Mouse (Mus musculus) layer of hippocampus, postnatal 10 days (tissue): Measurements from ENCODE around the gene Endou. TPM values are rescaled to one million over a fixed set of nuclear protein-coding genes. Genes with fewer than 3 reads are reported as not detected.

ENCODE experiments used
- DNase-seq, 2 experiments: peaks; one replicate each; pipeline ENCODE4 v3.0.0; 2021; ENCODE audit warnings: low spot score in 2 of 2
- total RNA-seq, 2 experiments: library from RNA; stranded (reverse); gene quantifications; 2 replicates each; pipeline ENCODE4 v1.2.3; 2021

The Endou gene
- total RNA-seq, 2 experiments from 2014 or later: 0.62 to 0.73 TPM

DNA sequence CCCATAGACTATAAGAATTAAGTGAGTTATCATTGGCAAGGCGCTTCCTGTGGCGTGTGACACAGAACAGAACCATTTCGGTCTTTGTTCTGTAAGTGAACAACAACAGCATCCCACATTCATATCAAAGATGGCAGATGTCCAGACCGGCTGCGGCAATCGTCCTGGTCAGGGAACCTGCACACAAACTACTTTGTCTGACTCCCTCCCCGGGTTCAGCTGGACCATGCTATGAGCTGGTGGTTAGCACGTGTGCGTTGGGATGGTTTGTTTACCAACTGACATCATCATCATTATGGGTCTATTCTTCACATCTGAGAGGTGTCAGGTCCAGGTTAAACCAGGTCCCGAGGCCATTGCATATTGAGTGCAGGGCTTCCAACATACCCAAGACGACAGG, 2.7 kb downstream of the Endou start:
- DNase-seq: no peak

DNA sequence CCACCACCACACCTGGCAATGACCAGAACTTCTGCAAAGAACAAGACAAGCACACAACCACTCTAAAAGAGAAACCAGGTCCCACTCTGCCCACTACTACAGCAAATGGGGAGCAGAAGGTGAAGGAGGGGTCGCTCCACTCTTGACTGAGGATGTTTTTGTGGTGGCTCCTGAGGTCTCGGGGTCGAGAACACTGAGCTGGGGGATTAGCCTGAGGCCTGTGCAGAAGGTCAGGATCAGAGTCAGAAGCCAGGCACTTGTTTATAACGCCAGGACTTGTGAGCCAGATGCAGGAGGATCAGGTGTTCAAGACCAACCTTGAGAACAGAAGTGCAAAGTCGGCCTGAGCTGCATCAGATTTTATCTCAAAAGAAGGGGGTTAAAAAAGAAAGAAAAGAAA, 3.6 kb downstream of the Endou start:
- DNase-seq: no peak

DNA sequence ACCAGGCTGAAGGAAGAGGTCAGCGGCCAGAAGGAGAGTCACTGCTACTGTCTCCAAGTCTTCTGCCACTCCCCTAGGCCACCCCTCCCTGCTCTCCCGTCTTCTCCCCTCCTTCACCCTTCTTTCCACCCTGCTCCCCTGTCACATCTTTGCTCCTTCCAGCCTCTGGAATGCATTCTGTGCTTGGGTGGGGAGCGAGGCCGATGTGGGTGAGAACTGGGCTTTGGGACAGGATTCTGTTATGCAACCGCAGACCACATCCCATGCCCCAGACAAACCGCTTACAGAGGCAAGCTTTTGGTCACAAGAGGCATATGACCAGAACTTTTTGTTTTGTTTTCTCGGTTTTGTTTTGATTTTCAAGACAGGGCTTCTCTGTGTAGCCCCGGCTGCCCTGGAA, 4.1 kb downstream of the Endou start:
- no peak for DNase-seq

DNA sequence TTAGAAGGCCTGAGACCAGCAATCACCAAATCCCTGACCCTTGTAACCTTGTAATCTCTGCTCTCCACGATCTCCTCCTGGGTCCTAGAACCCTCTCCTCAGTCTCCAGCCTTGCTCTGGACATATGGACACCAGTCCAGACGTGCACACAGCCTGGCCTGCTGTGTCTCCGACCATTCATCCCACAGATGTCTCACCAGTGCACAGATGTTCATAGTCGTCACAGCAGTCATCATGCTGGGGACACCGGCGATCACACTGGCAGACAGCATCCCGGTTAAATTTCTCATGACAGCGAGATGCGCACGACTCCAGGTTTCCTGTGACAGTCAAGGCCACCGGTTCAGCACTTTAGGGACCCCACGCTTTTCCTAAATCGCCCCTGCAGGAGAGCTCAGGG, 4.8 kb downstream of the Endou start:
- DNase-seq: no peak

DNA sequence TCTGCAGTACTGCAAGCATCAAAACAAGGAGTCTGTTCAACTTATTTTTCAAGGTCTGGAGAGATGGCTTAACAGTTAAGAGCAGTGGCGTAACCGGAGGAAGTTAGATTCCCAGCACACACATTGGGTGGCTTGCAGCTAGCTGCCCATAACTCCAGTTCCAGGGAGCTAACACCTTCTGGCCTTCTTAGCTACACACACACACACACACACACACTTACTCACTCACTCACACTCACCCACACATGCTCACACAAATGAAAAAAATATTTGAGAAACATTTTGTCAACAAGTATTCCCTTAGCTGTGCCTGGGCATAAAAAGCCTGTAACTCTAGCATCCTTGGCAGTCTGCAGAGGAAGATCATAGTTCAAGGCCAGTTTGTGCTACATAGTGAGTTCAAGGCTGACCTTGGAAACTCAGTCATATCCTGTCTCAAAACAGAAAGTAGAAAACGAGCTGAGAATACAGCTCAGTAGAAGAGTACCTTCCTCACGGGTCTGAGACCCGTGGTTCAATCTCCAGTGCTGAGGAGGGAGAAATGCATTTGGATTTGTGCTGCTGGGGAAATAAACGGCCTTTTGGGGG, 5.8 kb downstream of the Endou start:
- DNase-seq: no peak

DNA sequence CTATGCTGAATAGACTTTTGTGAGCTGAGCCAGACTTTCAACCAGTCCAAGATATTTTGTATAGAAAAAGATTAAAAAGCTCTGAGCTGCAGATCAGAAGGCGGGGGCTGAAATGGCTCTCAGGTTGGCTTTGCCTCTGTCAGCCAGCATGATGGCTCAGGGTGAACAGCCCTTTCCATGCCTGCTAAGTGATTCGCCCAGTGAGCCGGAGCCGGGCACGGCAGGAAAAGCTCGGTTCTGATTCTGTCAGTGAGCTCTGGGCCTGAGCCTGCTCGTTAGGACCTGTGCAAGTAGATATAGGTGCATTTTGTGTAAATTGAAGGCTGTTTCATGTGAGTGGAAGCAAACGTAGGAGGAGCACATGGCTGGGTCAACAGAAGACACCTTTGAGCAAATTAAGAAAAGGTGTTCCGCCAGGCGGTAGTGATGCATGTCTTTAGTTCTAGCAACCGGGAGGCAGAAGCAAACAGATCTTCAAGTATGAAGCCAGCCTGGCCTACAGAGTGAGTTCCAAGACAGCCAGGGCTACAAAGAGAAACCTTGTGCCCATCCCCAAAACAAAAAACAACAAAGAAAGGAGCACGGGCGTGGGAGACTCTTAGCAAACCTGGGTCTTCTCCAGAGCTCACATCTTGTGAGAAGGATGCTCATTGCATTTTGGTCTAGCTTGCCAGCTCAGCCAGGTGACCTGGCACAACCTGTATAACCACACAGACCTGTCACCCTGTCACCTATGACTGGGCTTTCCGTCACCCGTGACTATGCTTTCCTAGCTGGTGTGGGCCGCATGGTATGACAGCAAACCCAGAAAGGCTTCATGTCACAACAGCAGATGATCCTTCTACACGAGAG, 6.6 kb downstream of the Endou start:
- peak in 1 of 2 experiments; percentile 39 for DNase-seq

DNA sequence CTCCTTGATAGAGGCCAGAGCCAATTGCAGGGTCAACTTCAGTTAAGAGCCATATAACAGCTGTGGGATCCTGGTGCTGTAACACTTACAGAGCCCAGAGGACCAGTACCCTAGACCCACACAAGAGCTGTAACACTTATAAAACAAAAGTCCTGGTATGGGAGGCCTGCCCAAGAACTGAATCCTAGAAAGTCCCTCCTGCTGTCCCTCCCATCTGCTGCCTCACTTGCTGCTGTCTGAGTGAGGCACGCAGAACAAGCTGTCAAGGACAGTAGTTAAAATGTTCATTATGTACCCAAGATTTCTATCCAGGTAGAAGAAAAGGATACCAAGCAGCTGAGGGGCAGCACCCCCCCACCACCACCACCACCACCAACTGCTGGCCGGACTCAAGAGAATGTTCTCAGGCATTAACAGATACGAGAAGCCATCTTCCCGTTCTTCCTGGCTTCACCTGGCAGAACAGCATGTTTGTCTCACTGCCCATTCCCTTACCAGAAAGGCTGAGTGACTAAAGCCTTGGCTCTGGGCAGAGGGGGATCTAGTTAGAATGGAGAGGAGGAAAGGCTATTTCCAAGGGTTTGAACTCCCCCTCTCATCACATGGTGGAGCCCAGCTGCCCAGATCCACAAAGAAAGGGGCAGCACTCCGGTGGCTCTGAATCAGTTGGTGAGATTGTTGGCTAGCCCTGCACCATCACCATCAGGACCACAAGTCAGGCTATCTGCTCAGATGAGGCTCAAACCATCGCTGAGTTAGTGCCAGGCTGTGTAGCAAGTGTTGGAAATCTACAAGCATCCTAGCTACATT, 7.4 kb downstream of the Endou start:
- peak in 1 of 2 experiments; percentile 43 for DNase-seq

DNA sequence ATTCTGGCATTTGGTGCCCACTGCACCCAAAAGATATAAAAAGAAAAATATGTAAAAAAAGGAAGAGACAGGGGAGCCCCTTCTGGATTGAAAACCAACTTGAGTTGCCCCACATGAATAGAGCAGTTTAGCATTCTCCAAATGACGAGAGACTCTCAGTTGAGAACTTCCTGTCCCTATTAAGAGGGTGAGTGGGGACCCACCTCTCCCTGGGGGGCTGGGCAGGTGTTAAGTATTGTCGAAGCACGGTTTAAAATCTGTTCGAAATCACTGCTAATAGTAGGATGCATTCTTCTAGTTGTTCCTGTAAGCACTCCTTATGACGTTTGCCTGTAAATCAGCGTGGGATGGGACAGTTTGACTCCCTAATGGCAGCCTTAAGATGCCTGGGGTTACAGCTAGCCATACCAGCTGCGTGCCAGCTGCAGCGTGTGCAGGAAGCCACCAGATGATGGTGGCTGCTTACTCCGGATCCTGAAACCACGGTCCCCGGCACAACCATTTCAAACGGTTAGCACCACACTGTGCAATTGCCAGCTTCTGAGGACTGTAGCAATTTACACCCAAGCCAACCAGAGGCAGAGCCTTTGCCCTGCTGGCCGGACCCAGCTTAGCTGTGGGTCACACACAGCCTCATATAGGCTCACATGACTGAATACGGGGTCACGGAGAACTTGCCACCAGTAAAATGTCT, 10.0 kb downstream of the Endou start:
- DNase-seq: no peak

DNA sequence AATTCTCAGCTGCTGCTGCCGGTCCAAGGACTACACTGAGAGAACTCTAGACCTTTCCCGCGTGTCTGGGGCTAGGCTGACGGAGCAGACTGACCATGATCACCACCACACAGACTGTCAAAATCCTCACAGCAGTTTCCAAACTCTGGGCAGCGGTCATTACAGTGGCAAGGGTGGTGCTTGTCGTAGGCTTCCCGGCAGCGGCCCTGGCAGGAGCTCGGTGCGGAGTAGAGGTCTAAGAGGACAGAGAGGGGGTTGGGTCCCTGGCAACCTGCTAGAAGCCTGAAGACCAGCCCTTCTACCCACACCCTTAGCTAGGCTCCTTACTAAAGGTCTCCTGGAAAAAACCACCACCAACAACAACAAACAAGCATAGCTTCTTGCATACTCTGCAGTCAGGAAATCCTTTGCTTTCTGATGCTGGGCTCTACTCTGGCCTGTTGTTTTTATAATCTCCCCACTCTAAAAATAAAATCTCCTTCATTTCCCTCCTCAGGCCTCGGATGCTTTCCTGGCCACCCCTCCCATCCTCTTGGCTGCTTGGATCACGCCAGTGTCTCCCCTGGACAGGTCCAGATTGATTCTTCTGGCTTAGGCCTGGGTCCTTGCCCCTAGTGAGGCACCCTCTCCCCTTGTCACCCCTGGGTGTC, 11.0 kb downstream of the Endou start:
- DNase-seq: no peak

DNA sequence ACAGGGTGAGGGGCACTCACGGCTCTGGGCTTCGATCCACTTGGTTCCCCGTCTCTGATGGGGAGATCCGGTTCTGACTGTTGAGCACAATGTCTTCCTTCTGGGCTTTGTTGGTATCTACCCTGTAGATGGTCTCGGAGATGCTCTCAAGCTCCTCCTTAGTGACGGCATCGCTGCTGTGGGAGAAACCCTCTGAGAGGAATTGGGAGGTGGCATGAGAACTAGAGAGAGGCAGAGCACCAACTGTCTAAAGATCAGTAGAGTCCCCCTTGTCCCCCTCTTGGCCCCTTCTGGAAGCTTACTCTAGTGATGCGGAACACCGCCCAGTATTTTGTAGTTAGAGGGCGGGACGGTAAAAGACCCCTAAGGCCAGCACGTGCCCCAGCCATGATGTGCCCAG, 11.6 kb downstream of the Endou start:
- DNase-seq: no peak

DNA sequence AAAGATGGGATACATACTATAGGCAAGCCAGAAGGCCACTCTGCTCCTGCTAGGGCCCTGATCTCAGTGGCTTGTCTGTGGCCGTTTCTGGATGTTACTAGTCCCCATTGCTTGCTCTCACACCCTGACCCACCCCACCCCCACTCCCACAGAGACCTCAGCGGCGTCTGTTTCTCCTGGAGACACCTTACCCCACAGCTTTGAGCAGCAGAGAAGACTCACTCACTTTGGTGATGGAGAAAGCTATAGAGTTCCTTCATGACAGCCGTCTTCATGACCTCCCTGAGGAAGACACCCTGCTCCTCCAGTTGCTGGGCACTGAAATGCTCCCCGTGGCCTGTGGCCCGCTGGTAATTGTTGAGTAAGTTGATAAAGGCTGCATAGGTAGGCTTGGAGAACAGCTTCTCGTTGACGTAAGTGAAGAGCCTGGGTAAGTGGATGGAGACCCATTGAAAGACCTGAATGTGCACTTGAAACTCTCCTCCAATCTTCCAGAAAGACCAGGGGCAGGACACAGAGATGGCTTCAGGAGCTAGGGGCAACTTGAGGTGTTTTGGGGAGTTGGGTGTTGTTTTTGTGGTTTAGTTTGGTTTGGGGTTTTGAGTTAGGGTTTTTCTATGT, 12.5 kb downstream of the Endou start:
- no peak for DNase-seq

DNA sequence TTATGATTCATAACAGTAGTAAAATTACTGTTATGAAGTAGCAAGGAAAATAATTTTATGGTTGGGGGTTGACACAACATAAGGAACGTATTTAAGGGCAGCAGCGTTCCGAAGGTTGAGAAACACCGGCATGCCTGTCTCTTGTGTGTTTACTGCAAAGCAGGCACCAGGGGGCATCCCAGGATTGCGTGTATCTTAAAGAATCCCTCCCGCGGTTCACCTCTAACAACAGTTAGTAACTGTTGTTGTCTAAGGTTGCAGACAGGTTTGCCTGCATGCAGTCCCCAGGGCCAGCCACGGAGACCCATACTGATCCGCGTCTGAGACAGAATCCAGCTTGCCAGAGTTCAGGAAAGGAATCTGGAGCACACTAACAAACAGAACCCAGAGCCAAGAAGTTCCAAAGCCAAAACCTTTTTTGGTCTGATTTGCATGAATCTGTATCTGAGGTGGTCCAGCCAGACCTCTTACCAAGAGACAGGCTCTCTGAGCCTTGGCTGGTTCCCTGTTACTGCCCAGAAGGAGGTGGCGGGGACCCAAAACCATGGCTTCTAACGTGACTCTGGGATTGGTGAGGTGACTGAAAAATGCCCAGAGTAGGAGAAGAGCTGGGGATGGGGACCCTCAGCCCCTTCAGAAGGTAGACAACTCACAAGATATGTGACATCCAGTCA, 13.1 kb downstream of the Endou start:
- peak; percentile 57 to 72 for DNase-seq

DNA sequence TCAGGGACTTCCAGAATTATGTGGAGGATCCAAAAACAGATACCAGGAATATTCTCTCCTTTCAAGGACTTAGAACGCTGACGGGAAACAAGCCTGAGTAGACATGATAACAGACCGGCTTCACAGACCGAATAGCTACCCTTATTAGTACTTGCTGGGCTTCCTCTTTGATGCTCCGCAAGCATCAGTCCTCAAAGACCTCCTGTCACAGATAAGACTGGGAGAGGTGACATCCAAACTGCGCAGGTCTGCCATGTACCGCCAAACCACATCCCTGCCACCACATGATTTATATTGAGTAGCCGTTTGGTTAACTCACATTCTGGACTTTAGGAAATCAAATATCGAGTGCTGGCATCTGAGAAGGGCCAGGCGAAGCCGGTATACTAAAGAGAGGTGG, 14.4 kb downstream of the Endou start:
- no peak for DNase-seq

DNA sequence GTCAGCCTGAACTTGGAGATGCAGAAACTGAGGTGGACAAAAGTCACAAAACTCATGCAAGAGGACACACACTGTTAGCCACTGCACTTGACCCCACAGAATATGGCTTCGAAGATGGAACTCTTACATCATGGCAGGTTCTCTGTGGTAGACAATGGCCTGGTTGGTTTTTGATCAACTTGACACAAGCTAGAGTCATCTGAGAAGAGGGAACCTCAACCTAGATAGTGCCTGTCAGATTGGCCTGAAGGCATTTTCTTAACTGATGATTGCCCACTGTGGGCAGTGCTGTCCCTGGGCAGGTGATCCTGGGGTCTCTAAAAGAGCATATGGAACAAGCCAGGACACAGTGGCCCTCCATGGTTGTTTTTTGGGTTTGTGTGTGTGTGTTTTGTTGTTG, 15.4 kb downstream of the Endou start:
- DNase-seq: no peak

DNA sequence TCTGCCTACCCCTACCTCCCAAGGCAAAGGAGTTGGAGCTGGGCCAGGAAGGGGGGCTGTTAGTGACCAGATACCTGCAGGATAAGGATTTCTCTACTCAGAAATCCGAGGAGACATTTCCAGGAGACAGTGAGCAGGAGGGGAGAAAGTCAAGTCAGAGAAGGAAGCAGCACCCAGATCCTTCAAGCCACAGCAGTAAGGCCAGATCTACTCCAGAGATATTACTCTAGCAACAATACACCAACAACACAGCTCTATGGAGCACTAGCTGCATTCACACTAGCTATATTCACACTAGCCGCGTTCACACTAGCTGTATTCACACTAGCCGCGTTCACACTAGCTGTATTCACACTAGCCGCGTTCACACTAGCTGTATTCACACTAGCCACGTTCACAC, 16.1 kb downstream of the Endou start:
- no peak for DNase-seq

DNA sequence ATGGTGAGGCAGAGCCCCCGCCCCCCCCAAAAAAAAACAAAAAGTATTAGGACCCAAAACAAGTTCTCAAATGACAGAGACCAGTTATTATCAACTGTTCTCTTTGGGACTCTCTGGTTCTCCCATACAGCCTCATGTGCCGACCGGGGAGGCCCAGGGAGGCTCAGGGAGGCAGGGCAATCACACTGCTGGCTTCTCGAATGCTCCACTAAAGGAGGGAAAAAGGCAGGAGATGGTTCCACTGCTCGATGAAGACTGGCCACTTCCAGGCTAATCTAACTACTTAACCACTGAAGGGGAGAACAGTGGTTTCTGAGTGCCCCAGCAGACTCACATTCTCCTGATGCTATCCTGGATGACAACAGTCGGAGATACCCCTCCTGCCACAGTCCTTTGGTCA, 18.6 kb downstream of the Endou start:
- no peak for DNase-seq

DNA sequence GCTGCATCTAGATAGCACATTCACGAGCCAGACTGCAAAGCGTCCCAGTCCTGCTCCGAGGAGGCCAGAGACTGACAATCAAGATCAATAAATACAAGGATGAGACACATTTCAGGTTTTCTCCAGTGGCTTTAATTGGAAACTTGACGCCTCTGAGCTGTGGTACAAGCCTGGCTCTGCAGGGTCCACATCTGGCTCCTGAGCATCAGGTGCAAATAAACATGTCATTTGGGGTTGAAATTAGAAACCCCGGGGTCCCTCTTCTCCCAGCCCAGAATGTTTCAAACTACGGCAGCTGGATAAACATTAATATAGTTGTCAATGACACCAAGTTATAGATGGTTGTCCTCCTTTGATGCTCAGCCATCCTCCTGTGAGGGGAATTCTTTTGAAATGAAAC, 20.2 kb downstream of the Endou start:
- no peak for DNase-seq

DNA sequence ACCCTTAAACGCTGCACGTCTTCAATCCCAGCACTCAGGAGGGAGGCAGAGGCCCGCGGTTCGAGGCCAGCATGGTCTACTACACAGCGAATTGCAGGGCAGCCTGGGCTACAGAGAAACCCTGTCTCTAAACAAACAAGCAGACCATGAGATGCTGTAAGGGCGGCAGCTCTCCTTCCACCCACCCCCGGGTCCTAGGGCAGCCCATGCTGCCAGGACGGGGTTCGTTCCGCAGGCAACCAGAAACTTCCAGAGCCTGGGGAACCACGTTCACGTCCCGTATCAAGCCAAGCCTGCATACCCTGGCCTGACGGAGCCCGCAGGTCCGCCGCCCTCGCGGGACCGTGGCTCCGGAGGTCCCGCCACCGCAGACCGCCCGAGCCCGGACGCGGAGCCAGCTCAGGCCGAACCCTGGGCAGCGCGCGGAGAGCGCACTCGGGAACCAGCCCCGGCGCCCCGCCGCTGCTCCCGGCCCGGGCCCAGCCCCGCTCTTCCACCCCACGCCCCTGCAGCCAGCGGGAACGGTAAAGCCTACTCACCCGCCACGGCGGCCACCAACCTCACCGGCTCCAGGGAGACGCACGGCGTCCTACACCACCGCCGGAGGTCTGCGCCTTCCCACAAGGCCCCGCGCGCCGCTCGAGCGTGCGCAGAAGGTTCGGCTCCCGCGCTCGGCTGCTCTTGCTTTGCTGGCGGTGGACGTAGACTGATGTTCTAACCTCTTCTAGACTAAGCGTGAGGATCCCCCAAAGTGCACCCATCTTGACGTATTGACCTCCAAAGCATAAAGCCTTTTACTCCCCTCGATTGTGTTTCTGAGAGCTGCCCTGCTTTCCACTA, 25.7 kb downstream of the Endou start, which contains the start of gene Rpap3:
Gene Rpap3, minus strand, starts transcription at position 615 of the 840 bp plus-strand sequence.
- DNase-seq: peak; percentile 80 to 86

DNA sequence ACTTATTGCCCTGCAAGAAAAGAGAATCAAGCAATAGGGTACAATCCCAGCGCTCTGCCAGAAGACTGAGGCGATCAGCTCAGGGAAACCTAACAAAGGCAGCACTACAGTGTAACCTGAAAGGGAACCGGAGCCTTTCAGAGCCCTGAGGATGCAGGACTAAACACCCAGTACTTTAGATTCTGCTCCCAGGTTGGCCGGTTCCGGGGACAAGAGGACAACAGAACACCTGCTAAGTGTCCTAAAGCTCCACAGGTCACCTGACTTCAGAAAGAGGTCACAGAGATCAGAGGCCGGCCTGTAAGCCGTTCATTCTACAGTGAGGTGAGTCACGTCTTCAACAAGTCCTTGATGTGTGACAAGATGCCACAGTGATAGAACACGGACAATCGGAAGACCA, 34.5 kb downstream of the Endou start:
- DNase-seq: no peak
